Mouse (Mus musculus) spleen, adult 2 months (tissue): ENCODE measurements around the gene Ssh2.
A peak's percentile ranks its signal among the peaks of the same experiment; 100 is the strongest.

ENCODE experiments used
- CTCF ChIP-seq: fragments of 200-500 bp; IDR thresholded peaks from 2 replicates; pipeline ENCODE4 v1.5.1; 2011; ENCODE audit warnings: mild to moderate bottlenecking, inconsistent platforms; ENCODE audit not compliant: insufficient read depth, insufficient read length, insufficient replicate concordance; ENCODE audit errors: extremely low read depth
- POLR2A ChIP-seq: fragments of 200-500 bp; IDR thresholded peaks from 2 replicates; pipeline ENCODE4 v1.6.1; 2011; ENCODE audit warnings: low read depth, low read length, inconsistent platforms

GRCm38 (mm10) chr11:77501392-77501791, 285.3 kb downstream of the Ssh2 start:
- no peak for TF ChIP-seq POLR2A
- peak; percentile 81; the same call in 1 of the 2 replicates for TF ChIP-seq CTCF
